Mouse (Mus musculus): ENCODE measurements around the gene Tmod3. TPM values are rescaled to one million over a fixed set of nuclear protein-coding genes. Genes with fewer than 3 reads are reported as not detected.

Gene Tmod3
- polyA plus RNA-seq, 1 experiment from 2014 or later = 96.5 TPM

Other genes with a start within 250 kb of the Tmod3 start
- not detected in 2 replicates for gene Bcl2l10, start 211.9 kb downstream of the Tmod3 start, polyA plus RNA-seq (2016; fragmentation: Nextera tagmentation; extraction: Ambion mirVana)
- gene Mapk6, start 149.7 kb downstream of the Tmod3 start, polyA plus RNA-seq (2016; fragmentation: Nextera tagmentation; extraction: Ambion mirVana) = 176 and 183 TPM in 2 replicates
- gene Leo1, start 118.1 kb downstream of the Tmod3 start, polyA plus RNA-seq (2016; fragmentation: Nextera tagmentation; extraction: Ambion mirVana) = 50.5 and 51.7 TPM in 2 replicates
- gene Tmod2, start 51.7 kb upstream of the Tmod3 start, polyA plus RNA-seq (2016; fragmentation: Nextera tagmentation; extraction: Ambion mirVana) = 110 and 112 TPM in 2 replicates
- 21.2 and 24.2 TPM in 2 replicates for gene Lysmd2, start 66.1 kb upstream of the Tmod3 start, polyA plus RNA-seq (2016; fragmentation: Nextera tagmentation; extraction: Ambion mirVana)
- gene Scg3, start 124.4 kb upstream of the Tmod3 start, polyA plus RNA-seq (2016; fragmentation: Nextera tagmentation; extraction: Ambion mirVana) = 84.0 and 94.2 TPM in 2 replicates
- 7.0 and 9.6 TPM in 2 replicates for gene Bmp5, start 215.7 kb upstream of the Tmod3 start, polyA plus RNA-seq (2016; fragmentation: Nextera tagmentation; extraction: Ambion mirVana)